Mouse (Mus musculus): ENCODE data around the gene Clasp2.

DNA sequence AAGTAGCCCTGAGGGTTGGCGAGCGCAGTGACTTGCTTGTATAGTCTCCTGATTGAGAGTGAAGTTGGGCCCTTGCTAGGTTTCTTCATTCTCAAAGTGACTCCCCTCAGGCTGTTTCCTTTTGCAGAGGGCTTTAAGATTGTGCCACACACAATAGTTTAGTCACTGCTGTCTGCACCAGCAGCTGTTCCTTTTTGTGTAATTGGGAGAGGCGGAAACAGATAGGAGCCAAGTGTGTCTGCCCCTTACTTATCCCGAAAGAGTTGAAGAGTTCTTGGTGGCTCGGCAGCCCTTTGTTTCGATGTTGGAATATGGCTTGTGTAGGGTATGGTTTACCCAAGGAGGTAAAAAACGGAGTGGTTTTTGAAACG lies 190.8 kb downstream of the Clasp2 start:
- TF ChIP-seq CTCF (IDR thresholded peaks at IDR 0.05; ENCODE audit: low read depth, low read length) (no peak), POLR2A (IDR thresholded peaks at IDR 0.05; ENCODE audit: borderline replicate concordance, low read depth, low read length) (no peak)

All from bone marrow macrophage, adult 2 months (primary cell).